Mouse (Mus musculus): ENCODE data around the gene Arhgap23.

Gene Arhgap23

DNA sequence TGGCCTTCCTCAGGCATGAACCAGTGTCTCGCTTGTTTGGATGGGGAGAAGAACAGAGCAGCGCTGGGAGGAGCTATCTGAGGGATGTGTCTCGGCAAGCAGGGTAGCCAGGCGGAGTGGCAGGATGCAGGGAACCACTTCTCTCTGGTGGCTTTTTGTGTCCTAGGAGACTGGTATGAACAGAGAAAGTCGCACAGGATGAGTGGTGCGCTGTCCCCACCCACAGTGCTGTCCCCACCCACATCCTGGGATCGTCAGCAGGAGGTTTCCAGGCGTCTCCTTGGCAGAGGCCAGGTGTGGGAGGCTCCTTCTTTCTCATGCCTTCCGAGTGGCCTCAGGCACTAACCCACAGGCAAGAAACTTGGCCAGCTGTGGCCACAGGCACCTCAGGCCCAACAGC, 87.0 kb downstream of the Arhgap23 start:
- DNase-seq (ENCODE audit: low read depth, low spot score), result no peak

DNA sequence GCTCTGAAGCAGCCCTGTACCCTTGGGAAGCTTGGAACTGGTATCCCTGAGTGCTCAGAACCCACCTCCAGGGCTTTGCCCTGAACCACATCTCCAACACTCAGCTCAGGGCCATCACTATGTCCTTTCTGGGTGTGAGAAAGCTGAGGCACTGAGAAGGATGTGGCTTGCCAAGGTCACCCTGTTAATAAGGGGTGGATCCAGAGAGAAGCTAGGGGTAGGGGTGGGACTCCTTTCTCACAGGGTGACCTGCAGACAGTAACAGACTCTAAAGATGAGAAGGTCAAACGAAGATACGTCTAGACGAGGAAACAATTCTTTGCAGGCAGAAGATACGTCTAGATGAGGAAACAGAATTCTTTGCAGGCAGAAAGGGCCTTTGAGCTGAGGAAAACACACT, 87.5 kb downstream of the Arhgap23 start:
- no peak for DNase-seq (ENCODE audit: low read depth, low spot score)

DNA sequence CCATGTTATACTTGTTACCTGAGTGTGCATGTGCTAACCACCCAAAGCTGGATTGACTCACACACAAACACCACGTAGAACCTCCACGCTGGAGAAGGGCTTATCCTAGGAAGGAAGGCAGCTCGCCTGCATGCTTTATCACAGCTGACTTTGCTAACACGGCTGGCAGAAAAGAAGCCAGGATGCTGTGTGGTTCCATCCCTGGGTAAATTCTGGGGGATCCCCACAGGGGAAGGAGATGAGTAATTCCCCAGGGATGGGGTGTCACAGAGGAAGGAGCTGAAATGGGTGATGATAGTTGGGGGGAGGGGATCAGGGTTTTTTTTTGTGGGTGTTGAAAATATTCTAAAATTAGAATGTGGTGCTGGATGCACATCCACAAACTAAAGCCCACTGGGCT, 90.5 kb downstream of the Arhgap23 start:
- DNase-seq (ENCODE audit: low read depth, low spot score), result no peak

DNA sequence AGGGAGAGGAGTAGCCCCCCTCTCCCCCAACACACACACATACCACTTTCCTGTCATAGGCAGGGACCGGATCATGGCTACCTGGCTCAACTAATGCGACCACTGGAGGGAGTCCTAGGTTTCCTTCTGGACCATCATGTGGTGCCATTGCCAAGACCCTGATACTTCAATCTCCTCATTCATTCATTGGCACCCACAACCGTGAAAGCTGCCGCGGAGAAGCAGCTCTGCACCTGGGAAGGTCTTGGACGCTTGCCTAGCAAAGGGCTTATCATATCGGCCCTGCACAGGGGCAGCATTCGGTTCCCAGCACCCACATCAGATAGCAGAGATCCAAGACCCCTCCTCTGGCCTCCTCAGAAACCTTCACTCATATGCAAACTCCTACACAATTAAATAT, 91.0 kb downstream of the Arhgap23 start:
- DNase-seq (ENCODE audit: low read depth, low spot score), result no peak

DNA sequence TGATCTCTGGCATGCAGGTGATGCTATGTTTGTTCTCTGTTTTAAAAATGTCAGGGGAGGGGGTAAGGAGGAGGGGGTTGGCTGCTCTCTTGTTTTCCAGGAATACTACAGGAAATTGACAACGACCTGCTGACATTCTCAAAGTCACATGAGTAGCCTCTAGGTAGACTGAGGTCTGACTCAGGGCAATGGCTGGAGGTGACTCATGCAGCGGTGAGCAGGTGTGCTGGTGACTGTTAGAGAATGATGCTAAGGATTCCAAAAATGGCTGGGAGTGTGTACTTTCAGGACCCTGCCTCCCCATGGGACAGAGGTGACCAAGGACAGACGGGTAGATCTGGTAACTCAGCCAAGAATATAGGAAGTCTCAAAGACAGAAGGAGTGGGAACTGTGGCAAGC, 92.9 kb downstream of the Arhgap23 start:
- no peak for DNase-seq (ENCODE audit: low read depth, low spot score)

DNA sequence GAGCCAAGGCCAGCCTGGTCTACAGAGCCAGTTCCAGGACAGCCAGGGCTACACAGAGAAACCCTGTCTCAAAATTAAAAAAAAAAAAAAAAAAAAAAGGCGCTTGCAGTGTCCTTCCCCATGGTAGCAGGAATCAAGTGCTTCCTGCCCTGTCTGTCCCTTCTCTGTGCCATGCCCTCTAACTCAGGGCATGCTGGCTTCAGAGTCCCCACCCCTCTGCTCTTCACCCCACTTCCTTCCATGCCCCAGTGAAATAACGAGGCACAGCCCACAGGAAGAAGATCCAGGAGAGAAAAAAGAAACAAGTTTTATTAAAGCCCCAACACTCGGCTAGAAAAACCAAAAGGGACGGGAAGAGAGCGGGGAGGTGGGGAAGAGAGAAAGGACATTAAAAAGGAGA, 93.7 kb downstream of the Arhgap23 start:
- no peak for DNase-seq (ENCODE audit: low read depth, low spot score)

DNA sequence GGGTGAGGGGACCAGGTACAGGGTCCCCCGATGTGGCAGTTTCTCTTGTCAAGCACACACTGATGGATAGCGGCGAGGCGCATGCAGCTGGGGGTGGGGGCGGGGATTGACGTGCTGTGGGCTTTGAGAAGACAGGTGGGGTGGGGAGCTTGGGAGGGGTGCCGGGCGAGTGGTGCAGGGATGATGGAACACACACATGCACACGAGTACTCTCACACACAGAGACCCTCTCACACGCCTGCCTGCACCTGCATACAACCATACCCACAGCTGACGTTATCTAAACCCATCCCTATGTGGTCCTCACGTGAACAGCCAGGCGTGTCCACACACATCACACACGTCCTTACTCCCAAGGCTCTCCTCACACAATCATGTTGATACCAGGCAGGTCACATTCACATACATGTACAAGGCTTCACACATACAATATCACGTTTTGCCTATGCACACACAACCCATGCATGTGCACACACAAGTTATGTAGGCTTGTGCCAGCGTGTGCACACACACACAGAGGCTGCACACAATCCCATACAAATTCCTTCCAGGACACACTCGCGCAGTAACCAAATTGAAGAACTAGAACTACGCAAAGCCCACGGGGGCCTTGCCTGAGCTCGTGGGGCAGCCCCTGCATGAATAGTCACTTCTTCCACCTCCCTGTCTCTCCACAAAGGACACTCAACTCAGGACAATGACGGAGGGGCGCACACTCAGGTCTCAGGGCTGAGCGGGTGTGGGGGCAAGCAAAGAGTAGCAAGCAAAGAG, 94.6 kb downstream of the Arhgap23 start:
- no peak for DNase-seq (ENCODE audit: low read depth, low spot score)

DNA sequence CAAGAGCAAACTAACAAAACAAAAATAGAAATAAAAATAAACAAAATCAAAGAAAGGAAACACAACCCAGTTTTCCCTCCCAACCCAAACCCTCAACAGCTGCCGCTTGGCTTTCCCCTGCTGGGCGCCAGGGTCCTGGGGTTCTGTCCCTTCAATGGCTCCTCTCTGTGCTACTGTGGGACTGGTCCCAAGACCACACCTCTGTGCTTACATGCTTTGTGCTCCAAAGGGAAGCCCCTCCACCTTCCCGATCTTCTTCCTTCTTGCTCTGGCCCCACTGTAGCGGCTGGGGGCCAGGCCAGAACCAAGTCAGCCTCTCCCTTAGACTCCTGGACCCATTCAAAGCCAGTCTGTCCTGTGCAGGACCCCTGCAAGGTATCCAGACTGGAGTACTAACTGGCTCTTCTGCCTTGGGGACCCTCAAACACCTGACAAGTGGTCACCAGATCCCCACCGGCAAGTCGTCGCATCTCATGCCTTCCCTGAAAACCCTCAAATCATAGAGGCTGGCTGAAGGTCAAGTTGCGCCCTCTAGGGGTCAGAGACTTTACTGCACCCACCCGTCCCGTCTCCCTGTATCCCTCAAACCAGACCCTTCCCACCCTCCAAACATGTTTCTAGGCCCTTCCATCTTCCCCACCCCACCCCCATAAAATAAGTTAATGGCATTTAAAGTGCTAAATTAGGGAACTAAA, 95.8 kb downstream of the Arhgap23 start:
- DNase-seq (ENCODE audit: low read depth, low spot score), result no peak

DNA sequence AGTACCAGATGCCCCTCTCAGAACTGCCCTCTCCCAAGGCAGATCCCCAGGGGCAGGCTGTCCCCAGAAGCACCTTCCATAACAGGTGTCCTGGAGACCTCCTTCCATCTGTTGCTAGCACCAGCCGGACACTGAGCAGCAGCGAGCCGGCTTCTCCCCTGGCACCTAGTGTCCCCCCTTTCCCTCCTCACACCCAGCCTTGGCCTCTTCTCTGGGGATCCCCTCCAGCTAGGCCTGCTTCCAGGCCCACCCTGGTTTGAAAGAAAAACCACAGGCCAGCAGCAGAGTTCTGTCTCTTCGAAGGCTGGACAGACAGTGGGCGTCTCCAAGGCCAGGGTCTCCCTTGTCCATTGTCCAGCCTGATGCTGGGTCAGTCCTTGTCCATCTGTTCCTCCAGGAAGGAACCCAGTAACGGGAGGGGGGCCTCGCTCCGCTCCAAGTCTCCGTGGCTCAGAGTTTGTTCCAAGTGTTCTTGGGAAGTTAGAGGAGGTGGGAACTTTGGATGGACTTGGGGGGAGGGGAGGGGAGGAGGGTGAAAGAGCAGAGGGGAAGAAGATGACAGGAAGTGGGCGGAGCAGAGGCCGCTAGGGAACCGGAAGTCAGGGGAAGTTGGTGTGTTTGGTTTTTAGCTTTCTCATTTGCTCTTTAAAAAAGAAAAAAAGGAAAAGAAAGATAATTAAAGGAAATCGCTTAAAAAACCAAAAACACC, 96.5 kb downstream of the Arhgap23 start:
- no peak for DNase-seq (ENCODE audit: low read depth, low spot score)

DNA sequence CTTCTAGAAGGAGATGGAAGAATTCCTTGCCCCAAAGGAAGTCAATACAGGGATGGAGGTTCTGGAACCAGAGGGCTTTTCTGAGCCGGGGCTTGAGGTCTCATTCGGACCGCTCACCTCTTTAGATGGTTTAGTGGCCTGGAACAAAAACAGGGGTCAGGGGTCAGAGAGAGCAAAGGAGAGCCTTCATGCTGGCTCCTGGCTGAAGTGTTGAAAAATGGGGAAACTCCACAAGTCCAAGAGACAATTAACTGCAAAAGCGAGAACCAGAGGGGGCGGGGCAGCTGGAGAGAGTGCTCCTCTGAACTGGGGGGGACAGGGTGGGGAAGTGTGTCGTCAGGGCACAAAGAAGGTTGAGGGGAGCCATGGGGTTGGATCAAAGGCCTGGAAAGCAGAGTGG, 97.2 kb downstream of the Arhgap23 start:
- DNase-seq (ENCODE audit: low read depth, low spot score), result no peak

DNA sequence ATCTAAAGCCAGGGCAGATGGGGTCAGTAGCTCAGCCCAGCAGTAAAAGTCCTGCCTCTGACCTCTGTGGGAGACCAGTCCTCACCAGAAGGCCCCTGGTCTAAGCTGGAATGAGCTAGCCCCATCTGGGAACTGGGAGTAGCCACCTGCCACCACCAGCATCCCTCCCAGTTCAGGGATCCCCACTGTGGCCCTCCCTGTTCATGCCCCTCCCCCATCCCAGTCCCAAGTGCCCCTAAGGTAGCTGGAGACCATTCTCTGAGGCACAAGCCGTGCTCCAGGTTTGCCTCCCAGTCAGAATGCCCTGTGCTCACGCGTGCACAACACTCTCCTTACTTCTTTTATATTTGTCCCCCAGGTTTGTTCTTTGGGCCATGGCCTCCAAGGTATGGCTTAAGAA, 97.7 kb downstream of the Arhgap23 start:
- no peak for DNase-seq (ENCODE audit: low read depth, low spot score)

DNA sequence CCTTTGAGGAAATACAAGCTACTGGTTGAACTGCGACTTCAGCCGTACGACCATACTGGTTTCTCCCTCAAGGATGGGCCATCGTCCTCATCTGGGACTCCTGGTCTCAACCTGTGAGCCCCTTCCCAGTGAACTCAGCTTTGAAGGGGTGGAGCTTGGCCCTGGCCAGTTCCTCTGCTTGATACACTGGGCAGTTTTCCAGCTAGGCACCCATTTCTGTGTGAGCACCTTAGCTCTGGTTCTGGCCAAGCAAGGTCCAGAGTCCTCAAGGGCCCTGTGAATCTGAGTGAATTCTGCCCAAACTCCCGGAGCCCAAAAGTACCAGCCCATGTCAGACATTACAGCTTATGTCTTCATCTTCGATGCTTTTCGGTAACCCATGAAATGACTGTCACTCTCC, 105.2 kb downstream of the Arhgap23 start:
- no peak for DNase-seq (ENCODE audit: low read depth, low spot score)

DNA sequence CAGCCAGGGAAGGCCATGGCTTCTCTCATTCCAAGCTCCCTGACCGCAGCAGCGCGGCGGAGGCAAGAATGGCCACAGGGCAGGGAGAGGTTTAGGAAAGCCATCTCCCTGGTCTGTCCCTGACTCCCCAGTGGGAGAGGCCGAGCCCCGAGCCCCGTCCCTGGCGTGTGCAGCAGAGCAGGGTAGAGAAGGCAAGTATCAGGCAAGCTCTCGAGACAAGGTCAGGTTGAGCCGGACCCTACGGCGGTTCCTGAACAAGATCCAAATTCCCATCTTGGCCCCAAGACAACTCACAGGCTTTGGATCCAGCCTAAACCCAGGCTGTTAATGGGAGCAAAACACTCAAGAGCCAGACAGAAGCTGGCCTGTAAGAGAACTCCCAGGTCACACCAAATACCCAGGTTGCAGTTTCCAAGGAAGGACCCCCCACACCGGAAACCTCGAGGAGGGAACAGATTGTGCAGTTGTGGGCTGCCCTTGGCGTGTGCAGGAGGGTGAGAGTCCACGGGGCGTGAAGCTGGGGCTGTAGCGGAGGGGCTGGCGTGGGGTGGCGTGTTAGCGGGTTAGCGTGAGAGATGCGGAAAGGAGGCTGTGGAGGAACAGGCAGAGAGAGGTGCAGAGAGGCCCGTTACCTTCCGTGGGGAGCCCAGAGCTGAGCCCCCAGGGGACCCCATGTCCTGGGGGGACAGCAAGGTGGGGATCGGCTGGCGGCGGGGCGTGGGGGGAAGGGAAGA, 106.6 kb downstream of the Arhgap23 start:
- DNase-seq (ENCODE audit: low read depth, low spot score), result no peak

DNA sequence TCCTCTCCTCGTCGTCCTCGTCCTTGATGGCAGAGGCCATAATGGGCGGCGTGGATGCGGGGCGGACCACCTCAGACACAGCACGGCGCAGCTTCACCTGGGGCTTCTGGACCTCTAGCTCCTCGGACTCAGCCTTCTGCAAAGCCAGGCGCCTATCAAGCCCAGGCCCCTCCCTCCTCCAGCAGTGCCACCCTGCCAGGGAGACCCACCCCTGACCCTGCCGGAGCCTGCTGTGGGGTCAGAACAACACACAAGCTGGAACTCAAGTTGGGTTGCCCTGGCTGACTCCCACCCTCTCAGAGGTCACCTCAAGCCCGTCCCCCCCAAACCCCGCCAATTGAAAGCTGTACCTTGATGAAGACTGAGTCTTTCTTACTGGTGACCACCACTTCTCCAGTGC, 107.8 kb downstream of the Arhgap23 start:
- no peak for DNase-seq (ENCODE audit: low read depth, low spot score)

DNA sequence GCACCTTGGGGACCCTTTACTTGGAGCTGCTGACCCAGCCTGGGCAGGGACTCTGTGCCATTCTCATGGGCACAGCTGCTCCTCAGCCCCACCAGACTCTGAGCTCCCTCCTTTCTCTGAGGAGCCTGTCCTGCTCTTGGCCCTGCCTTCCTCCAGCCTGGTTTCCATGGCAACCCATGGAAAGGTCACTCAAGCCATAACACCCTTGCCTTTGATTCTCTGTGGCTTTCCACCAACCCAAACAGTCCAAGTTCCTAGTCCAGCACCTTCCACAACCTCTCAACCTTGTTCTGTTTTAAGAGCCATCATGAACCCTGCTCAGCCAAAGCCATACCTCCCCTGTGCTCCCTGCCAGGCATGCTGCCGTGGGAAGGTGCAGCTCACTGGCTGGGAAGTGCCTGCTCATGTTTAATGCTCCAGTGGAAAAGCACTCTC, 108.5 kb downstream of the Arhgap23 start:
- DNase-seq (ENCODE audit: low read depth, low spot score), result no peak

DNA sequence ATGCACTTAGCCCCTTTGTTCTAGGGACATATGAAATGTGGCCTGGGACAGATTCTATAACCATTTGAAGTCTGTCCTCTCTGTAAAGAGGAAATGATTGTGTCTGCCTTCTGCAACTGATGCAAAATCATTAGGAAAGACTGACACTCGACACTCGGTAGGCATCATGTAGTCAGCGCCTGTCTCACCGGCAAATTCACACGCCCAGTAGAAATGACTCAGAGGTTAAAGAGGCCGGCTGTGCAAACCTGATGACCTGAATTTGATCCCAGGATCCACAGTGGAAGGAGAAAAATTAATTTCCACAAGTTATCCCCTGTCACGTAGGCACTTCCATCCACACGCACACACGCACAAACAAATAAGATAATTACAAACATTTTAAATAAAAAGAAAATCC, 109.0 kb downstream of the Arhgap23 start:
- DNase-seq (ENCODE audit: low read depth, low spot score), result no peak

DNA sequence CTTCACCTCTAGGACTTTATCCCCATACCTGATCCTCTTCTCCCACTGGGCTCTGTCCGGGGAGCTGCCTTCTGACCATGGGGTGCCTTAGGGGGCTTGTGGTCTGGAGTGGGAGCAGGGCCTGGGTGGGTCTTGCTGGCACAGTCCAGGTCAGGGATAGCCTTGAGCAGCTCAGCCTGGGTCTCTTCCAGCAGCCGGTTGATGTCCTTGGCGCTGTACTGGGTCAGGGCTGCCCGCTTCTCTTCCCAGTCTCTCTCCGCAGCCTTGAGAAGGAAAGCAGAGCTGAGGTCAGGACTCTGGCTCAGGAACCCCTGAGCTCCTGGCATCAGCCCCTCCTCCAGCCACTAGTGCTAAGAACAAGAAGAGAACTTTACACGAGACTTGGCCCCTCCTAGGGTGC, 110.0 kb downstream of the Arhgap23 start:
- no peak for DNase-seq (ENCODE audit: low read depth, low spot score)

DNA sequence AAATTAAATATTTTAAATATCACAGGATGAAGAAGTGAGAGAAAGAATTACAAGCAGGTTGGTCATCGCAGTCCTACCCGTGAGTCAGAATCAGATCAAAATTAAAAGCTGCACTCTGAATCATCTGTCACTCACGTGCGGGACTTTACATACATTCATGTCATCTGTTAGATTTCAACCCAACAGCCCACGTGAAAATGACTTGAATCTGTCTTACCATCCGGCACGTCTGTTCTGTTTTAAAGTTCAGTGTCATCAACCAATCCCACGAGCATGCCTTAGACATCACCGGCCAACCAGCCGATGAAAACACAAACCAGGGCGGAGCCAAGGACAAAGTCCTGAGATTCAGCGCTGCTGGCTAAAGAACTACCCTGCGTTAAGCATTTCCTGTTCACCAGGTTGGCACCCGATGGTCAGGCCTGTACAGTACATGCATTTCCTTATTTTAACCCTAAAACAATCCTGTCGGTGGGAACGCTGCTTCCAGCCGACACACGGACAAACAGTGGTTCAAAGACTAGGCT, 113.0 kb downstream of the Arhgap23 start:
- DNase-seq (ENCODE audit: low read depth, low spot score), result no peak

DNA sequence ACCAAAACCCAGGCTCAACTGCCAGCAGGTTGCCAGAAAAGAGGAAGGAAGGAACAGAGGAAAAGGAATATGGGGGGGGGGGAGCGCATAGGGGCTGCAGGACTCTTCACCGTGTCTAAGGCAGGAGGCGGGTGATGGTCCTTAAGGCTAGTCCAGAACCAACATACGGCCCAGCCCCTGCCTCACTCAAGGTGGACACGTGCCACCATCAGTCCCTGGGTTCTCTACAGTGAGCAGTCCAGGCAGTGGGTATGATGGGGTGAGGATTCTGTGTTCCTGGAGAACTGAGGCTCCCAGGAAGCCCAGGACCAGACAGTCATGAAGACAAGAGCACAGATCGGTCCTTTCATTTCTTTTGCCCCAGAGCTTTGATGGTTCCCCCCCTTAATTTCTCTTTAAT, 114.7 kb downstream of the Arhgap23 start:
- DNase-seq (ENCODE audit: low read depth, low spot score), result no peak

DNA sequence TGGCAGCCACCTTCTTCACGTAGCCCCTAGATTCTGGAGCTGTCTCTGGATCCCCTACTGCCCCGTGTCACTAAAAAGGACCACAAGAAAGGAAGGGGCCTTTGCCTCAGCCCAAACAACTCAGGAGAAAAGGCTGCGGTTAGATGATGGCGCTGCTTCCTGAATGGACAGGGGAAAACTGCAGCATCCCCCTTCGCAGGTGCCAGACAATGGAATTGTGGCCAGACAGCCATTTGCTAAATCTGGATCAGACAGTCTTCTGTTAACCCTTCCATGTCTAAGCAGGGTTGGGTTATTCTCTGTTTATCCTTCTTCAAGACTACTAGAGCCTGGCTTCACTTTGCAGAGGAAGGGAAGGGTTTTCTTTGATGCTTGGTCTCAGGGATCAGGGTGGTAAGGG, 115.6 kb downstream of the Arhgap23 start:
- DNase-seq (ENCODE audit: low read depth, low spot score), result no peak

DNA sequence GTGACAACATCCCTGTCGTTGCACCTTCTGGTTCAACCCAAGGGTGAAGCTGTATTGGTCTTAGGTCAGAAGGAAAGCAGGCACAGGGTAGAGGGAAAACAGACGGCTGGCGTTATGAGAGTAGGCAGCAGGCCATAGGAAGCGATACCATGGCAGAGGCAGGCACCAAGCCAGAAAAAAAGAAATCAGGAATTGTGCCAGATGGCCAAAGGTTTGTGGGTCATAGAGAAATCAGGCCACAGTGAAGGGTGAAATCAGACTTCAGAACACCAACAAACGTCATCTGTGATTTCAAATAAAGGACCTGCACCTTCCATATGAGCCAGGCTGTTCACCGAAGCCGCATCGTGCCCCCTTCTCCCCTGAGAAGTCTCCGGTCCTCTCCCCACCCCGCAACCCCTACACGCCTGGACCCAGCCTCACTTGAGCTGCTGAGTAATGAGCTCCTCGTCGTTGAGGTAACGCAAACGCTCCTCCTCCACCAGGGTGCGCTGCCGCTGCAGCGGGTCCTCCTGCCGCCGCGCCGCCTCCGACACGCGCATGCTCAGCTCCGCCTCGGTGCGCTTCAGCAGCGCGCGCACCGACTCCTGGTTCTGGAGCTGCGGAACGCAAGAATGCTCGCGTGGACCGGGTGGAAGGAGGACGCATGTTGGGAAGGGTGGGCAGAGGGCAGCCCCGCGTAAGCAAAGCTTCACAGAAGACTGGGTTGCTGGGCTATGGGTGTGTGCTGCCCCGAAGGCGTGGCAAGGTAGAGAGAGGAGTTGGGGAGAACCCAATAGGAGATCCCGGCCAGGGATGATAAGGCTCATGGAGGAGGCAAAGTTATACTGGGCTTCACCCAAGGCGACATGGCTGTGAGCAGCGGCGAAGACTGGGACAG, 116.3 kb downstream of the Arhgap23 start:
- peak; percentile 82 for DNase-seq (ENCODE audit: low read depth, low spot score)

Measured in embryo, embryonic 11.5 days (tissue).